Mouse (Mus musculus) hindbrain, embryonic 13.5 days (tissue): ENCODE measurements around the gene Fbxw9. TPM values are rescaled to one million over a fixed set of nuclear protein-coding genes. Genes with fewer than 3 reads are reported as not detected.

Experiments
- ATAC-seq: fragments of 200-750 bp; cut with Nextera tagmentation; 2 replicates; pipeline ENCODE4 v1.8.0; 2017; ENCODE audit warnings: moderate TSS enrichment; ENCODE audit not compliant: low FRiP score
- H3K27ac ChIP-seq: fragments of 300-500 bp; sonication (generic); 2 replicates; pipeline ENCODE4 v1.5.1; 2015; ENCODE audit warnings: inconsistent platforms, mild to moderate bottlenecking, moderate library complexity
- H3K27me3 ChIP-seq: fragments of 300-500 bp; sonication (generic); 2 replicates; pipeline ENCODE4 v1.6.1; 2015; ENCODE audit warnings: mild to moderate bottlenecking, inconsistent platforms
- H3K36me3 ChIP-seq: fragments of 300-500 bp; sonication (generic); 2 replicates; pipeline ENCODE4 v1.6.1; 2015; ENCODE audit warnings: mild to moderate bottlenecking, inconsistent platforms
- H3K4me1 ChIP-seq: fragments of 300-500 bp; sonication (generic); replicated peaks from 2 replicates; pipeline ENCODE4 v1.6.1; 2015; ENCODE audit warnings: inconsistent platforms
- H3K4me2 ChIP-seq: fragments of 300-500 bp; sonication (generic); 2 replicates; pipeline ENCODE4 v1.6.1; 2015; ENCODE audit warnings: inconsistent platforms, mild to moderate bottlenecking, moderate library complexity
- H3K4me3 ChIP-seq: fragments of 300-500 bp; sonication (generic); 2 replicates; pipeline ENCODE4 v1.5.1; 2015; ENCODE audit warnings: mild to moderate bottlenecking, inconsistent platforms
- H3K9ac ChIP-seq: fragments of 300-500 bp; sonication (generic); 2 replicates; pipeline ENCODE4 v1.6.1; 2015; ENCODE audit warnings: mild to moderate bottlenecking, inconsistent platforms
- H3K9me3 ChIP-seq: fragments of 300-500 bp; sonication (generic); 2 replicates; pipeline ENCODE4 v1.6.1; 2016; ENCODE audit warnings: inconsistent platforms
- WGBS: fragments of 180-500 bp; shearing (Covaris S2); methylation state at CpG from one replicate; pipeline ENCODE4 v1.1.7; 2015; 5-methylcytosine and 5-hydroxymethylcytosine counted together
- polyA plus RNA-seq: library from polyadenylated mRNA; unstranded; fragments of >200 nt; fragmentation: Nextera tagmentation; extraction: Ambion mirVana; gene quantifications from 2 replicates; pipeline ENCODE4 v1.2.1, GENCODE M21; 2015

Fbxw9 gene
- polyA plus RNA-seq, 1 experiment from 2014 or later, result 59.2 TPM

GRCm38 (mm10) chr8:85043619-85044018 is 16.2 kb upstream of the Fbxw9 start:
- 97% methylated on average over 6 of the region's 6 CpGs for WGBS
- H3K27me3 ChIP-seq, result no peaks in the 10 kb centered on the region

GRCm38 (mm10) chr8:85057367-85057766 is 2.5 kb upstream of the Fbxw9 start:
- peaks cover 22% of the 10 kb centered on the region for H3K4me1 ChIP-seq
- H3K9me3 ChIP-seq, result no peaks in the 10 kb centered on the region
- H3K27ac ChIP-seq, result no peak overlapping the region
- ATAC-seq, result no peak
- H3K9ac ChIP-seq, result no peak overlapping the region
- H3K4me2 ChIP-seq, result no peak overlapping the region
- no peak overlapping the region for H3K4me3 ChIP-seq
- peaks cover 57% of the 10 kb centered on the region for H3K36me3 ChIP-seq
- no peaks in the 10 kb centered on the region for H3K27me3 ChIP-seq
- WGBS, result 87% methylated on average over 7 of the region's 7 CpGs

More at GRCm38 (mm10) chr8:85043619-85044018, 16.2 kb upstream of the Fbxw9 start:
- ATAC-seq, result no peak
- Histone ChIP-seq H3K4me3 (no peak overlapping the region), H3K4me1 (peaks cover 10% of the 10 kb centered on the region), H3K4me2 (no peak overlapping the region), H3K27ac (no peak overlapping the region), H3K9me3 (no peaks in the 10 kb centered on the region), H3K36me3 (peaks cover 82% of the 10 kb centered on the region), H3K9ac (no peak overlapping the region)

GRCm38 (mm10) chr8:85062603-85063002 is 2.7 kb downstream of the Fbxw9 start:
- WGBS, result 94% methylated on average over 4 of the region's 4 CpGs

GRCm38 (mm10) chr8:85065213-85065612 is 5.4 kb downstream of the Fbxw9 start:
- no peaks in the 10 kb centered on the region for H3K27me3 ChIP-seq
- peaks cover 24% of the 10 kb centered on the region for H3K4me1 ChIP-seq
- WGBS, result 43% methylated on average over 2 of the region's 2 CpGs
- H3K9me3 ChIP-seq, result no peaks in the 10 kb centered on the region
- H3K9ac ChIP-seq, result no peak overlapping the region
- H3K27ac ChIP-seq, result no peak overlapping the region
- no peak for ATAC-seq
- no peak overlapping the region for H3K4me3 ChIP-seq
- H3K36me3 ChIP-seq, result peaks cover 62% of the 10 kb centered on the region
- no peak overlapping the region for H3K4me2 ChIP-seq

More at GRCm38 (mm10) chr8:85062603-85063002, 2.7 kb downstream of the Fbxw9 start:
- Histone ChIP-seq H3K27me3 (no peaks in the 10 kb centered on the region), H3K9ac (no peak overlapping the region), H3K4me3 (no peak overlapping the region), H3K27ac (no peak overlapping the region), H3K4me1 (peaks cover 24% of the 10 kb centered on the region), H3K9me3 (no peaks in the 10 kb centered on the region), H3K4me2 (peak overlapping the region; percentile 95; the same call in 1 of the 2 replicates), H3K36me3 (peaks cover 47% of the 10 kb centered on the region)
- no peak for ATAC-seq

- Histone ChIP-seq H3K9me3 (no peaks in the 10 kb centered on the region), H3K36me3 (peaks cover 58% of the 10 kb centered on the region), H3K4me1 (peaks cover 14% of the 10 kb centered on the region), H3K4me3 (no peak overlapping the region), H3K4me2 (no peak overlapping the region), H3K27me3 (no peaks in the 10 kb centered on the region), H3K9ac (no peak overlapping the region), H3K27ac (no peak overlapping the region)
- 91% methylated on average over 2 of the region's 2 CpGs for WGBS
- no peak for ATAC-seq
Observed at GRCm38 (mm10) chr8:85067155-85067554, 7.3 kb downstream of the Fbxw9 start.

GRCm38 (mm10) chr8:85067982-85068381 is 8.1 kb downstream of the Fbxw9 start, which contains the start of gene Gm5741:
Gene Gm5741, minus strand, starts transcription at chr8:85067982.
- peaks cover 50% of the 10 kb centered on the region for H3K36me3 ChIP-seq
- H3K4me3 ChIP-seq, result no peak within 1 kb of the TSS
- no peaks in the 10 kb centered on the region for H3K27me3 ChIP-seq
- no peak within 1 kb of the TSS for H3K27ac ChIP-seq
- H3K9ac ChIP-seq, result peak within 1 kb of the TSS; percentile 35; the same call in 1 of the 2 replicates
- no peaks in the 10 kb centered on the region for H3K9me3 ChIP-seq
- H3K4me1 ChIP-seq, result peaks cover 17% of the 10 kb centered on the region
- no peak within 1 kb of the TSS for H3K4me2 ChIP-seq
- ATAC-seq, result no peak

GRCm38 (mm10) chr8:85071041-85071440 is 11.2 kb downstream of the Fbxw9 start:
- Histone ChIP-seq H3K4me1 (peaks cover 22% of the 10 kb centered on the region), H3K36me3 (peaks cover 61% of the 10 kb centered on the region), H3K27ac (peak overlapping the region; percentile 94), H3K9ac (peak overlapping the region; percentile 89; the same call in 1 of the 2 replicates), H3K4me2 (peak overlapping the region; percentile 68), H3K4me3 (peak overlapping the region; percentile 87), H3K9me3 (no peaks in the 10 kb centered on the region), H3K27me3 (no peaks in the 10 kb centered on the region)
- no peak for ATAC-seq
- 86% methylated on average over 5 of the region's 5 CpGs for WGBS

GRCm38 (mm10) chr8:85071514-85072281 is 11.8 kb downstream of the Fbxw9 start, which contains the start of gene Dhps:
Gene Dhps, plus strand, starts transcription at chr8:85071757.
- peak within 1 kb of the TSS; percentile 94 for H3K27ac ChIP-seq
- peaks cover 23% of the 10 kb centered on the region for H3K4me1 ChIP-seq
- under 1% methylated on average over 68 of the region's 68 CpGs for WGBS
- H3K4me3 ChIP-seq, result peak within 1 kb of the TSS; percentile 87
- ATAC-seq, result peak; percentile 89
- H3K9ac ChIP-seq, result peak within 1 kb of the TSS; percentile 89
- H3K9me3 ChIP-seq, result no peaks in the 10 kb centered on the region
- H3K27me3 ChIP-seq, result no peaks in the 10 kb centered on the region
- H3K36me3 ChIP-seq, result peaks cover 61% of the 10 kb centered on the region
- H3K4me2 ChIP-seq, result peak within 1 kb of the TSS; percentile 68

- peaks cover 54% of the 10 kb centered on the region for H3K36me3 ChIP-seq
Observed at GRCm38 (mm10) chr8:85072364-85072929, 12.6 kb downstream of the Fbxw9 start.

GRCm38 (mm10) chr8:85073041-85073612 is 13.3 kb downstream of the Fbxw9 start:
- WGBS, result 93% methylated on average over 15 of the region's 15 CpGs
- Histone ChIP-seq H3K4me1 (peaks cover 25% of the 10 kb centered on the region), H3K9ac (no peak overlapping the region), H3K27ac (no peak overlapping the region), H3K27me3 (no peaks in the 10 kb centered on the region), H3K36me3 (peaks cover 51% of the 10 kb centered on the region), H3K4me3 (no peak overlapping the region), H3K4me2 (peak overlapping the region; percentile 68), H3K9me3 (no peaks in the 10 kb centered on the region)
- ATAC-seq, result no peak

More at GRCm38 (mm10) chr8:85072364-85072929, 12.6 kb downstream of the Fbxw9 start:
- Histone ChIP-seq H3K27me3 (no peaks in the 10 kb centered on the region), H3K9me3 (no peaks in the 10 kb centered on the region), H3K4me1 (peaks cover 25% of the 10 kb centered on the region), H3K27ac (peak overlapping the region; percentile 94), H3K4me3 (peak overlapping the region; percentile 87), H3K4me2 (peak overlapping the region; percentile 68), H3K9ac (peak overlapping the region; percentile 89)
- no peak for ATAC-seq
- WGBS, result 47% methylated on average over 9 of the region's 9 CpGs

- no peak for ATAC-seq
- H3K9ac ChIP-seq, result no peak overlapping the region
- no peaks in the 10 kb centered on the region for H3K27me3 ChIP-seq
- H3K27ac ChIP-seq, result no peak overlapping the region
- peaks cover 25% of the 10 kb centered on the region for H3K4me1 ChIP-seq
- no peak overlapping the region for H3K4me2 ChIP-seq
- peaks cover 49% of the 10 kb centered on the region for H3K36me3 ChIP-seq
- 84% methylated on average over 10 of the region's 10 CpGs for WGBS
- no peak overlapping the region for H3K4me3 ChIP-seq
- no peaks in the 10 kb centered on the region for H3K9me3 ChIP-seq
Observed at GRCm38 (mm10) chr8:85074167-85074566, 14.3 kb downstream of the Fbxw9 start.

- no peak overlapping the region for H3K27ac ChIP-seq
- H3K4me3 ChIP-seq, result no peak overlapping the region
- no peaks in the 10 kb centered on the region for H3K9me3 ChIP-seq
- WGBS, result 97% methylated on average over 10 of the region's 10 CpGs
- peaks cover 48% of the 10 kb centered on the region for H3K36me3 ChIP-seq
- no peaks in the 10 kb centered on the region for H3K27me3 ChIP-seq
- no peak overlapping the region for H3K9ac ChIP-seq
- no peak for ATAC-seq
- H3K4me1 ChIP-seq, result peaks cover 29% of the 10 kb centered on the region
- H3K4me2 ChIP-seq, result no peak overlapping the region
Observed at GRCm38 (mm10) chr8:85074617-85075016, 14.8 kb downstream of the Fbxw9 start.
